12 mouse cellular contexts compared by ENCODE assay signal in genomic region chr12:5223595-5223994, GRCm38 (mm10).
"Had no signal": no experiment of that assay in that cellular context is flagged by ENCODE, and none has a peak within 500 bp of the region (broad histone marks: within the 10 kb centered on the region; RNA-seq: fewer than 3 reads in every experiment).

No protein-coding gene starts in this region.

- H3K4me3 ChIP-seq: limb, embryonic 15.5 days; liver, embryonic 12.5 days; lung, embryonic 15.5 days; megakaryocyte, embryonic 14.5 days; midbrain, embryonic 15.5 days; neural tube, embryonic 12.5 days had no signal

- H3K9ac ChIP-seq: limb, embryonic 15.5 days; liver, embryonic 12.5 days; lung, embryonic 15.5 days; midbrain, embryonic 15.5 days; neural tube, embryonic 12.5 days had no signal

- H3K27ac ChIP-seq: limb, embryonic 15.5 days; liver, embryonic 12.5 days; lung, embryonic 15.5 days; macrophage; midbrain, embryonic 15.5 days; neural tube, embryonic 12.5 days had no signal

- H3K36me3 ChIP-seq: limb, embryonic 15.5 days; liver, embryonic 12.5 days; lung, embryonic 15.5 days; midbrain, embryonic 15.5 days; neural tube, embryonic 12.5 days had no signal

- DNase-seq: kidney, postnatal 25 days; lung, postnatal 14 days; thymus, adult 2 months; thymus, postnatal 25 days had no signal

- ATAC-seq: liver, embryonic 12.5 days; midbrain, embryonic 15.5 days had no signal

- H3K9me3 ChIP-seq: limb, embryonic 15.5 days; liver, embryonic 12.5 days; lung, embryonic 15.5 days; midbrain, embryonic 15.5 days; neural tube, embryonic 12.5 days had no signal

- H3K4me2 ChIP-seq: limb, embryonic 15.5 days; liver, embryonic 12.5 days; lung, embryonic 15.5 days; midbrain, embryonic 11.5 days; midbrain, embryonic 15.5 days; neural tube, embryonic 12.5 days had no signal

- H3K4me1 ChIP-seq: liver, embryonic 12.5 days; megakaryocyte, embryonic 14.5 days had no signal

- H3K27me3 ChIP-seq: limb, embryonic 15.5 days; liver, embryonic 12.5 days; lung, embryonic 15.5 days; megakaryocyte, embryonic 14.5 days; midbrain, embryonic 15.5 days; neural tube, embryonic 12.5 days had no signal
